Comparison of ENCODE assay signal across 13 mouse cellular contexts in the genomic region with DNA sequence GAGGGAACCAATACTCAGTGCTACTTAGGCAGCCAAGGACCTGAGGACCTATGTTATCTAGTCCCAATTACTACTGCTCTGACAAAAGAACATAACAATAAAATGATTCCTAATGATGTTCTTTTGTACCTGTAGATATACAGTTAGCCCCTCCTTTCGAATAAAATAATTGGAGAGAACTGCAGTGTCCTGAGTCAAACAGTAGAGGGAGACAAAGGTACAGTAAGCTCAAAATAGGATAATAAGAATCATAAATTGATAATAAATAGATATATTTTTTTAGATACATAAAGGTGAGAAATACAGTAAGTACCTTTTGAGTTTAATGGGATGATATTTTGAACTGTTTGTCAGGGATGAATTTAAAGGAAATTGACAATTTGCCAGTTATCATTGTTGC. TPM values are rescaled to one million over a fixed set of nuclear protein-coding genes. Genes with fewer than 3 reads are reported as not detected.
DNase-seq lines count a peak whose midpoint lies in the region; ATAC-seq and TF ChIP-seq lines count a peak whose summit lies in the region.
"Had no signal": no experiment of that assay in that cellular context is flagged by ENCODE, and none has a peak within 500 bp of the region (broad histone marks: within the 10 kb centered on the region; RNA-seq: fewer than 3 reads in every experiment).

No protein-coding gene starts in this region.

- 59% methylated on average over 1 of the region's 1 CpGs for WGBS in hindbrain, postnatal 0 days
- WGBS in hindbrain, embryonic 11.5 days: 53% methylated on average over 1 of the region's 1 CpGs

- no peak overlapping the region for H3K4me3 ChIP-seq in hindbrain, postnatal 0 days (ENCODE audit: low read length)
- no peak overlapping the region for H3K4me3 ChIP-seq in hindbrain, embryonic 11.5 days (ENCODE audit: low read depth, low read length)
- H3K4me3 ChIP-seq in E14TG2a.4 (replicated peaks; ENCODE audit: low read length): no peak overlapping the region
- H3K4me3 ChIP-seq: liver, embryonic 15.5 days had no signal

- no peak overlapping the region for H3K4me2 ChIP-seq in hindbrain, postnatal 0 days (ENCODE audit: low read depth, low read length)
- H3K4me2 ChIP-seq in hindbrain, embryonic 11.5 days (replicated peaks; ENCODE audit: low read depth, low read length): no peak overlapping the region
- H3K4me2 ChIP-seq: liver, embryonic 15.5 days had no signal

- no peaks in the 10 kb centered on the region for H3K9me3 ChIP-seq in hindbrain, postnatal 0 days (ENCODE audit: low read length)
- H3K9me3 ChIP-seq in hindbrain, embryonic 11.5 days (ENCODE audit: control insufficient read depth, low read length): no peaks in the 10 kb centered on the region
- H3K9me3 ChIP-seq in E14TG2a.4 (ENCODE audit: low read length): no peaks in the 10 kb centered on the region
- H3K9me3 ChIP-seq: liver, embryonic 15.5 days had no signal

- DNase-seq in hindbrain, postnatal 0 days (ENCODE audit: low spot score): peak; percentile 4
- DNase-seq in hindbrain, embryonic 11.5 days (ENCODE audit: low spot score): no peak
- DNase-seq in 416B (ENCODE audit: low read depth): peak; percentile 35
- DNase-seq in embryo, embryonic 11.5 days (ENCODE audit: low read depth, low spot score): peak; percentile 0
- no peak for DNase-seq in right cerebral cortex, postnatal 14 days
- DNase-seq in kidney, postnatal 10 days: no peak
- DNase-seq in kidney, postnatal 14 days: no peak
- DNase-seq: cerebellum, adult 18-20 months; layer of hippocampus, postnatal 36 days had no signal

- ATAC-seq in hindbrain, postnatal 0 days: no peak
- ATAC-seq in hindbrain, embryonic 11.5 days (ENCODE audit: low FRiP score): no peak
- ATAC-seq: hindbrain, embryonic 16.5 days had no signal

- H3K4me1 ChIP-seq in hindbrain, postnatal 0 days (ENCODE audit: insufficient read depth, low read length): no peaks in the 10 kb centered on the region
- H3K4me1 ChIP-seq in hindbrain, embryonic 11.5 days (replicated peaks; ENCODE audit: control insufficient read depth, insufficient read depth, low read length): no peaks in the 10 kb centered on the region
- no peaks in the 10 kb centered on the region for H3K4me1 ChIP-seq in E14TG2a.4 (replicated peaks; ENCODE audit: low read depth, low read length)
- H3K4me1 ChIP-seq: liver, embryonic 15.5 days had no signal

- no peaks in the 10 kb centered on the region for H3K27me3 ChIP-seq in hindbrain, postnatal 0 days (ENCODE audit: insufficient read depth, low read length)
- H3K27me3 ChIP-seq in hindbrain, embryonic 11.5 days (ENCODE audit: control insufficient read depth, insufficient read depth, low read length): no peaks in the 10 kb centered on the region
- no peaks in the 10 kb centered on the region for H3K27me3 ChIP-seq in E14TG2a.4 (ENCODE audit: insufficient read depth, low read length)
- H3K27me3 ChIP-seq: liver, embryonic 15.5 days had no signal

- no peak overlapping the region for H3K27ac ChIP-seq in hindbrain, postnatal 0 days
- H3K27ac ChIP-seq in hindbrain, embryonic 11.5 days (ENCODE audit: low read depth, low read length): no peak overlapping the region
- H3K27ac ChIP-seq: liver, embryonic 15.5 days had no signal

- H3K36me3 ChIP-seq in hindbrain, postnatal 0 days (ENCODE audit: insufficient read depth, low read length): no peaks in the 10 kb centered on the region
- H3K36me3 ChIP-seq in hindbrain, embryonic 11.5 days (ENCODE audit: control insufficient read depth, insufficient read depth, low read length): no peaks in the 10 kb centered on the region
- H3K36me3 ChIP-seq in E14TG2a.4 (ENCODE audit: insufficient read depth, low read length): no peaks in the 10 kb centered on the region
- H3K36me3 ChIP-seq: liver, embryonic 15.5 days had no signal

- TF ChIP-seq CTCF in hindbrain, postnatal 0 days (IDR thresholded peaks at IDR 0.05; ENCODE audit: low read depth): peak; percentile 55
- TF ChIP-seq CTCF in E14TG2a.4 (conservative IDR thresholded peaks at IDR 0.05; ENCODE audit: low read length): peak; percentile 76

- no peak overlapping the region for H3K9ac ChIP-seq in hindbrain, postnatal 0 days (replicated peaks; ENCODE audit: low read length)
- no peak overlapping the region for H3K9ac ChIP-seq in hindbrain, embryonic 11.5 days (ENCODE audit: low read depth, low read length)
- H3K9ac ChIP-seq: liver, embryonic 15.5 days had no signal

RNA-seq across cellular contexts. Expression of a gene that starts 36.6 kb away (rescaled TPM):
- total RNA-seq in hindbrain, postnatal 0 days (2014; rRNA removed): not detected in 2 replicates
- polyA plus RNA-seq in hindbrain, postnatal 0 days (2015; fragmentation: Nextera tagmentation; extraction: Ambion mirVana): not detected in 2 replicates
- not detected in 2 replicates for polyA plus RNA-seq in hindbrain, embryonic 11.5 days (2014; fragmentation: Nextera tagmentation; extraction: Ambion mirVana)
- total RNA-seq: gastrocnemius, postnatal 4 days; layer of hippocampus, postnatal 36 days had no signal
- polyA plus RNA-seq: hindbrain, embryonic 16.5 days; liver, embryonic 15.5 days had no signal

RNA-seq across cellular contexts. Expression of a gene that starts 39.9 kb away (rescaled TPM):
- not detected in 2 replicates for total RNA-seq in hindbrain, postnatal 0 days (2014; rRNA removed)
- not detected in 2 replicates for polyA plus RNA-seq in hindbrain, postnatal 0 days (2015; fragmentation: Nextera tagmentation; extraction: Ambion mirVana)
- polyA plus RNA-seq in hindbrain, embryonic 11.5 days (2014; fragmentation: Nextera tagmentation; extraction: Ambion mirVana): 0.08 TPM in 1 of 2 replicates, not detected in the other
- polyA plus RNA-seq: liver, embryonic 15.5 days had no signal

RNA-seq across cellular contexts. Expression of a gene that starts 54.6 kb away (rescaled TPM):
- total RNA-seq in hindbrain, postnatal 0 days (2014; rRNA removed): not detected in 2 replicates
- not detected in 2 replicates for polyA plus RNA-seq in hindbrain, postnatal 0 days (2015; fragmentation: Nextera tagmentation; extraction: Ambion mirVana)
- not detected in 2 replicates for polyA plus RNA-seq in hindbrain, embryonic 11.5 days (2014; fragmentation: Nextera tagmentation; extraction: Ambion mirVana)
- total RNA-seq: gastrocnemius, postnatal 4 days; layer of hippocampus, postnatal 36 days had no signal
- polyA plus RNA-seq: hindbrain, embryonic 16.5 days; liver, embryonic 15.5 days had no signal

Comparison
In these comparisons a context has a peak if more than half of its experiments do, and no peak if none do; other contexts are left out.
1. DNase-seq: peak in hindbrain, postnatal 0 days (single experiment), 416B (single experiment) and embryo, embryonic 11.5 days (single experiment); none in hindbrain, embryonic 11.5 days (single experiment), right cerebral cortex, postnatal 14 days (single experiment), kidney, postnatal 10 days (single experiment) and kidney, postnatal 14 days (single experiment).